Mouse (Mus musculus): ENCODE results near the gene Ripor2. TPM values are rescaled to one million over a fixed set of nuclear protein-coding genes. Genes with fewer than 3 reads are reported as not detected.

The Ripor2 gene
- polyA plus RNA-seq, 1 experiment, result 32.0 TPM

DNA sequence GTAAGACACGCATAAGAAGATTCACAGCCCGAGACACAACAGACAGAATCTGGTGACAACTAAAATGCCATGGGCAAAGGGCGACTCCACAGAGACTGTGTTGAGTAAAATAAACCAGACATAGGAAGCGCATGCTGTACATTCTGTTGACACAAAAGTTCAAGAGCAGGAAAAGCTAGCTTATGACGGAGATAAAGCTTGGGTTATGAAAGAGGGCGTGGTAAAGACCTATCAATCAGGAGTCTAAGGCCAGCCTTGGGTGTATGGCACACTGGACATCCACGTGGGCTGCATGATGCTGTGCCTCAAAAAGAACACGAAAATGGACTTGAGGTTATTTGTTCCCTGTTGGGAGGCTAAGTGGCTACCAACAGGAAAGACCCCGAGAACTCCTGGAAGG is 134.5 kb downstream of the Ripor2 start:
- no peak for TF ChIP-seq POLR2A (IDR thresholded peaks at IDR 0.05; ENCODE audit: borderline replicate concordance, extremely low read depth, insufficient read depth, insufficient read length, poor library complexity, severe bottlenecking)
- no peak for TF ChIP-seq CTCF (IDR thresholded peaks at IDR 0.05; ENCODE audit: borderline replicate concordance, extremely low read depth, insufficient read depth, insufficient read length)
- DNase-seq (ENCODE audit: low read depth), result no peak

DNA sequence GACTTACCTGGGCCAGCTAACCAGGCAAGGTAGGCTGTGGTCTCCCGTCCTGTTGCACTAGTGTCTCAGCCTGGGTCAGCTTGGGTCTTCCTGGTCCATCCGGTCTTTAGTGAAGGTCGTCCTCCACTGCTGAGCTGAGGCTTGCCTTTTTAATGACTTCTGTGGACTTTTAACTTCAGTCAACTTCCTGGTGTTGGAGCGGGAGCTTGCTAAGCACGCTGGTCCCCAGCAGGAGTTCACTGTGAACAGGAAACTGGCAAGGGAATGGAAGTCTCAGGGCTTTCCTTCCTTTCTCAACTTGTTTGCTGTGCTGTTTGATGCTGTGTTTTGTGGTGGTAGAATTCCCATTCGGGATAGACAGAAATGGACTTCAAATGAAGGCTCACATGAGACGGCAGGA is 135.7 kb downstream of the Ripor2 start:
- DNase-seq (ENCODE audit: low read depth), result no peak
- TF ChIP-seq CTCF (IDR thresholded peaks at IDR 0.05; ENCODE audit: borderline replicate concordance, extremely low read depth, insufficient read depth, insufficient read length), result no peak
- TF ChIP-seq POLR2A (IDR thresholded peaks at IDR 0.05; ENCODE audit: borderline replicate concordance, extremely low read depth, insufficient read depth, insufficient read length, poor library complexity, severe bottlenecking), result no peak

DNA sequence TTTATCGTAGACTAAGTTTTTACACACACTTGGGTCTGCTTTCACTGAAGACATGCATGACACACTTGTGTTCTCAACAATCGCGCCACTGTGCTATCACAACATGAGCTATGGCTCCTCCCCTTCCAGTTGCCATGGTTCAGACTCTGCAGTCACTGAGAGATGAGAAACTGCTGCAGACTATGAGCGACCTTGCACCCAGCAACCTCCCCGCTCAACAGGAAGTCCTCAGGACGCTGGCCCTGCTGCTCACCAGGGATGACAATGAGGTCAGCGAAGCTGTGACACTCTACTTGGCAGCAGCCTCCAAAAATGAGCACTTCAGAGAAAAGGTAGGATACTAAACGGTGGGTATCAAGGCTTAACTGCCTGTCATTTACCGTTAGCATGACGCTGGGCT is 139.5 kb downstream of the Ripor2 start:
- TF ChIP-seq POLR2A (IDR thresholded peaks at IDR 0.05; ENCODE audit: borderline replicate concordance, extremely low read depth, insufficient read depth, insufficient read length, poor library complexity, severe bottlenecking) (no peak), CTCF (IDR thresholded peaks at IDR 0.05; ENCODE audit: borderline replicate concordance, extremely low read depth, insufficient read depth, insufficient read length) (no peak)
- no peak for DNase-seq (ENCODE audit: low read depth)

DNA sequence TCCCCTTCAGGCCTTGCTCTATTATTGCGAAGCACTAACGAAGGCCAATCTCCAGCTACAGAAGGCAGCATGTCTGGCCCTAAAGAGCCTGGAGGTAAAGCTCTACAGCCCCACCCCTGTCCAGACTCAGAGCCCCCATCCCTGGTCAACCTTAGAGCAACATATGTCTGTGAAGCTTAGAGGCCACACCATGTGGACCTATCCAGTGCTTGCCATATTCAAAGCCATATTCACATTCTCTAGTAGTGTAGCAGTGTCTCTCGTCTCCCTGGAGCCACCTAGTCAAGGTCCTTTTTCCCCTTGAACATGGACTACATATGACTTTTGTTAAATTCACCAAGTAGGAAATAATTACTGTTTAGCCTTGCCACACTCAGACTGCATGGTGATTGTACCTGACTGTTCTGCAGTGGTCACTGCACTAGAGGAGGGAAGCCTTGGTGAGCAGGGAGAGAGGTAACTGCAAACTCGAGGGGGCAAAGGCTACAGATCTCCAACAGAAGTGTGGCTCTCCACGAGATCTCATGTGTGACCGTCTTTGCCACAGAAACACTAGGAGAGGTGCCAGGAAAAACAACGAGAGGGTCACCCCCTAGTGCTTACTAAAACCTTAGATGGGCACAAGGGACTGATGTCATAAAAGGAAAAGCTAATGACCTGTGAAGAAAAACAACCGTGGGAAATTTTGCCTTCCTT is 141.9 kb downstream of the Ripor2 start:
- no peak for DNase-seq (ENCODE audit: low read depth)
- no peak for TF ChIP-seq CTCF (IDR thresholded peaks at IDR 0.05; ENCODE audit: borderline replicate concordance, extremely low read depth, insufficient read depth, insufficient read length)
- TF ChIP-seq POLR2A (IDR thresholded peaks at IDR 0.05; ENCODE audit: borderline replicate concordance, extremely low read depth, insufficient read depth, insufficient read length, poor library complexity, severe bottlenecking), result no peak

DNA sequence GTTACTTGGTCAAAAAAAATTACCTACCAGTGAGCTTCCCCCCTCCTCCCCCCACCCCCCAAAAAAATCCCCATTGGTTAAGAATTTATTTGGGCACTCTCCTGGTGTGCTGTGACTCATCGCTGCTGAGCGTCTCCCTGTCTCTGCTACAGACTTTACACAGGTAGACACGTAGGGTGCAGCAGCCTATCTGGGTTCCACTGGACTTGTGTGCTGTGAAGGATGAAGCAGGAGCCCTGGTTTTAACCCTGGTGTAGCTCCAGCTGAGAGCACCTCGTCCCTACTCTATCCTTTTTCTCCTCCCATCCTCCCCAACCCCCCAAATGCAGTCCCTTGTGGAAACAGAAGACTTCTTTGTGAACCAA is 142.4 kb downstream of the Ripor2 start:
- no peak for DNase-seq (ENCODE audit: low read depth)

DNA sequence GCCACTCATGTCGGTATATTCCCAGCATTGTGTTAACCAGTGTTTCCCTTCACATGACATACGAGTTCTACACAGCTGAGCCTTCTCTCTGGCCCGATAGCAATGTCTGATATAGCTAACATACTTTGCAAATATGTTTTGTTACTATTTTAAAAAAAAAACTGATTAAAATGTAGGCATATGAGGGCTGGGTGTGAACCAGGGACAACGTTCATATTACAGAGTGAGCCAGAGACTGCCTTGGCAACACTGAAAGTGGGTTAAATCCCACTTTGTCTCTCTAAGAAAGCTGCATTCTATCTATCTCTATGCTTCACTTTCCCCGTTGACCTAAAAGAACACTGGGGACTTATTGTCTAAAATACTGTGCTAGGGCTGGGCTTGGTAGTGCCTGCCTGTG is 147.1 kb downstream of the Ripor2 start:
- no peak for DNase-seq (ENCODE audit: low read depth)
- TF ChIP-seq CTCF (IDR thresholded peaks at IDR 0.05; ENCODE audit: borderline replicate concordance, extremely low read depth, insufficient read depth, insufficient read length) (no peak), POLR2A (IDR thresholded peaks at IDR 0.05; ENCODE audit: borderline replicate concordance, extremely low read depth, insufficient read depth, insufficient read length, poor library complexity, severe bottlenecking) (no peak)

More for the DNA sequence above, 142.4 kb downstream of the Ripor2 start:
- TF ChIP-seq POLR2A (IDR thresholded peaks at IDR 0.05; ENCODE audit: borderline replicate concordance, extremely low read depth, insufficient read depth, insufficient read length, poor library complexity, severe bottlenecking) (no peak), CTCF (IDR thresholded peaks at IDR 0.05; ENCODE audit: borderline replicate concordance, extremely low read depth, insufficient read depth, insufficient read length) (no peak)

DNA sequence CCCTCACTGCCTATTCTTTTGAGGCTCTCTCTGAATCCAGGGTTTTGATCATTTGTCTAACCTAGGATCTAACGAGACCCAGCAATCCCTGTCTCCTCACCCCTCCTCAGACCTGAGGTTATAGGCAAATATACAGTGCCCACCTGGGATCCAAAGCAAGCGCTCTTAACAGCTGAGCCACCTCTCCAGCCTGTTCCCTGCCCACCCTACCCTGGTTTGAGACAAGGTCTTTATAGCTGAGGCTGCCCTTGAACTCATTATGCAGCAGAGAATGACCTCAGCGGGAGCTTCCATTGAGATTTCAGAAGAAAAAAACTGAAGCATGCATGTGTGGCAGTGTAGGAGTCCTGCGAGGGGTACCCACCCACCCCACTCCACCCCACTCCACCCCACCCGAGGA is 152.5 kb downstream of the Ripor2 start:
- no peak for DNase-seq (ENCODE audit: low read depth)
- TF ChIP-seq POLR2A (IDR thresholded peaks at IDR 0.05; ENCODE audit: borderline replicate concordance, extremely low read depth, insufficient read depth, insufficient read length, poor library complexity, severe bottlenecking) (no peak), CTCF (IDR thresholded peaks at IDR 0.05; ENCODE audit: borderline replicate concordance, extremely low read depth, insufficient read depth, insufficient read length) (no peak)

DNA sequence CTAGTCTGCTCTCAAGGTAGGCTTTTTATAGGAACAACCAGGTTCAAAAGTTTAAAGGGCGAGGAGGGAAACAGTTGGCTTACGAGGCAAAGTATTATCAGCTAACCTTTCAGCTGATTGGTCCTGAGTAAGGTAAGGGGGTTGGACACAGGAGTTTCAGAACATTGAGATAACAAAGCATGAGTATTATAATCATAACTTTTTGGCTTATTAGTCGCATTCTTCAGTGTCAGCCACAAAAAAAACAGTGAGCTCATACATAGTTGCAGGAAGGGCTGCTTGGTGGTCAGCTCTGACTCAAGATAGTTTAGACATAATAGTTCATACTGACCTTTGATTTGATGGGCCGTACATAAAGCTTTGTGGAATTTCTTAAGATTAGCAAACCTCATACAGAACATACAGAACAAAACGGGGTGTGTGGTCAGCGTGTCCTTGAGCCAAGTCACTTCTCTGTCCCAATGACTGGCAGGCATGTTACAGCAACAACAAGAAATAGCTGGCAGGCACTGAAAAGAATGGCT is 153.7 kb downstream of the Ripor2 start:
- DNase-seq (ENCODE audit: low read depth), result no peak
- TF ChIP-seq CTCF (IDR thresholded peaks at IDR 0.05; ENCODE audit: borderline replicate concordance, extremely low read depth, insufficient read depth, insufficient read length), result no peak
- no peak for TF ChIP-seq POLR2A (IDR thresholded peaks at IDR 0.05; ENCODE audit: borderline replicate concordance, extremely low read depth, insufficient read depth, insufficient read length, poor library complexity, severe bottlenecking)

DNA sequence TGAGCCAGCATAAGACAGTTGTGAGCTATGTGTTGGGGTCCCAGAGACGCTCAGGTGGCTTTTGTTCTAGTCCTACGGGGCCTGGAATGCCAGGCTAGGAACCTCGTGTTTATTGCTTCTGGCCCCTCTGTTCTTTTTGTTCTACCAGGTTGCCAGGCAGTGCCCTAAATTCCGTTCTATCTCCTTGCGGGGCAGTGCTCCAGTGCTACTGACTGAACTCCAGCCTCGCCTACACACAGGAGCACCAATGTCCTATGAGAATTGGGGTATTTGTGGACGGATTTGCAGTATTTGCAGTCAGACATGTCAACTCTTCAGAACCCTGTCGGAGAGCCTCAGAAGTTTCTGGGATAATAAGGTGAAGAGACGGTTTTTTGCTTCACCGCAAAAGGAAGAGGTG is 159.0 kb downstream of the Ripor2 start, which contains the start of gene Armh2:
Gene Armh2 (plus strand): TSS at position 205 of the 400 bp plus-strand sequence.
- DNase-seq (ENCODE audit: low read depth), result no peak
- no peak for TF ChIP-seq POLR2A (IDR thresholded peaks at IDR 0.05; ENCODE audit: borderline replicate concordance, extremely low read depth, insufficient read depth, insufficient read length, poor library complexity, severe bottlenecking)
- no peak for TF ChIP-seq CTCF (IDR thresholded peaks at IDR 0.05; ENCODE audit: borderline replicate concordance, extremely low read depth, insufficient read depth, insufficient read length)

DNA sequence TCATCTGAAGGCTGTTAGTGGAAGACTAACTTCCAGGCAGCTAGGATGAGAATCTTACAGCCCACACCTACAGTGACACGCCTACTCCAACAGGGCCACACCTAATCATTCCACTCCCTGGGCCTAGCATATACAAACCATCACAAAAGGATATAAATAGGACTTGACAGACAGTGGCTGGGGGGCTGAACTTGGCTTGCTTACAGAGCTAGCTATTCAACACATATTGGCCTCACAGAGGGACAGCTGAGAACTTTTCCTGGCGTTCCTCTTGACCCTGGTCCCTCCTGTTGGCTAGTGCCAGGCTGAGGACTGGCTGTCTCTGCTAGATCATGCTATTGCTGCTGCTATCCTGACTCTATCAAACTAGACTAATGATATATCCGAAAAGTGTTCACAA is 165.8 kb downstream of the Ripor2 start:
- DNase-seq (ENCODE audit: low read depth), result no peak
- TF ChIP-seq CTCF (IDR thresholded peaks at IDR 0.05; ENCODE audit: borderline replicate concordance, extremely low read depth, insufficient read depth, insufficient read length) (no peak), POLR2A (IDR thresholded peaks at IDR 0.05; ENCODE audit: borderline replicate concordance, extremely low read depth, insufficient read depth, insufficient read length, poor library complexity, severe bottlenecking) (no peak)

DNA sequence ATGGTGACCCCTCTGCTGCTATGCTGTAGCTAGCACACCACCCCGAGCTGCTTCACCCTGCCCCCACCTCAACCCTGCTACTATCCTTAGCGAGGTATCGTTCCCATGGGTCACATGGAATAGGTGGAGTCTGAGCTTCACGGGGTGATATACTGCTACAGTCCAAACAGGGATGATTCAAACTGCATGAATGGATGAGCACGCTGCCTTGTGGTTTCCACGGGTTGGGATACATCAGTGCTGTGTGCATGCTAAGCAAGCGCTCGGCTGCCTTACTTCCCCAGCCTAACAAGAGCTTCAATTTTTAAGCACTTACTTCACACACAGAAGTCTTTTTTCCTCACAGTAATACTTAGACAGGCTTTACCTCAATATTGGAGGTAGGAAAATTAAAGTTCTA is 168.8 kb downstream of the Ripor2 start:
- no peak for TF ChIP-seq POLR2A (IDR thresholded peaks at IDR 0.05; ENCODE audit: borderline replicate concordance, extremely low read depth, insufficient read depth, insufficient read length, poor library complexity, severe bottlenecking)
- TF ChIP-seq CTCF (IDR thresholded peaks at IDR 0.05; ENCODE audit: borderline replicate concordance, extremely low read depth, insufficient read depth, insufficient read length), result no peak
- no peak for DNase-seq (ENCODE audit: low read depth)

DNA sequence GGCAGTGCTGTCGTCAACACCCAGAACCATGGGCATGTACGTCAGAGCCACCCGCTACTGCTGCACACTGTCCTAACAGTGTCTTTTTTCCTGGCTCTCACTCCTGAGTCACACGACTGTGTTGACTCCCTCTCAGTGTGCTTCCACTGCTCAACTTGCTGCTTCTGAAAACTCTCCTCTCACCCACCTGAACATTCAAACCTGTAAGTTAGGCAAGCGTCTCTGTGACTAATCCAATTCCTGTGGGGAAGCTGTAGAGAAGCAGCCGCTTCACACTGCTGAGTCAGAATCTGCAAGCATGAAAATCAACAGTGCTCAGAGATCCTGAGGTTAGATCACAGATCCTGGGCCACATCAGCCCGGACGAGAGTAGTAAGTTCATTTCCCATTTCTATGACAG is 169.4 kb downstream of the Ripor2 start:
- no peak for DNase-seq (ENCODE audit: low read depth)
- TF ChIP-seq CTCF (IDR thresholded peaks at IDR 0.05; ENCODE audit: borderline replicate concordance, extremely low read depth, insufficient read depth, insufficient read length) (no peak), POLR2A (IDR thresholded peaks at IDR 0.05; ENCODE audit: borderline replicate concordance, extremely low read depth, insufficient read depth, insufficient read length, poor library complexity, severe bottlenecking) (no peak)
